Mouse (Mus musculus) MN1 (cell line): ENCODE measurements at regions not wholly inside any gene's neighbourhood (a gene's known extent, or its start where the extent isn't known, plus 50 kb on each side); places are given as distances from the start of the nearest gene placed in this dataset.

Experiments
- DNase-seq: peaks from one replicate; pipeline ENCODE4 v3.0.0-alpha.2; 2016; ENCODE audit warnings: low spot score

GRCm38 (mm10) chr13:115427091-115428033 lies 325.6 kb upstream of the Itga1 start:
- peak; percentile 11 for DNase-seq

GRCm38 (mm10) chr13:115425610-115426562 lies 324.1 kb upstream of the Itga1 start:
- DNase-seq, result no peak

- DNase-seq, result no peak
These were observed 322.0 kb upstream of the Itga1 start for GRCm38 (mm10) chr13:115423761-115424160.

GRCm38 (mm10) chr13:115421483-115421882 lies 319.7 kb upstream of the Itga1 start:
- DNase-seq, result peak; percentile 45

- DNase-seq, result no peak
These were observed 316.1 kb upstream of the Itga1 start for GRCm38 (mm10) chr13:115417829-115418228.

GRCm38 (mm10) chr13:115413721-115414531 lies 312.2 kb upstream of the Itga1 start:
- DNase-seq, result no peak

GRCm38 (mm10) chr13:115405916-115406315 lies 304.2 kb upstream of the Itga1 start:
- no peak for DNase-seq

- no peak for DNase-seq
These were observed 299.0 kb upstream of the Itga1 start for GRCm38 (mm10) chr13:115400706-115401215.

GRCm38 (mm10) chr13:115379682-115380081 lies 277.9 kb upstream of the Itga1 start:
- no peak for DNase-seq

GRCm38 (mm10) chr13:115376180-115376880 lies 274.6 kb upstream of the Itga1 start:
- DNase-seq, result no peak

- no peak for DNase-seq
These were observed 259.7 kb upstream of the Itga1 start for GRCm38 (mm10) chr13:115361457-115361856.

GRCm38 (mm10) chr13:115347022-115347398 lies 245.2 kb upstream of the Itga1 start:
- DNase-seq, result no peak

- no peak for DNase-seq
These were observed 244.6 kb upstream of the Itga1 start for GRCm38 (mm10) chr13:115346115-115347021.

GRCm38 (mm10) chr13:115329000-115329960 lies 227.5 kb upstream of the Itga1 start:
- no peak for DNase-seq

GRCm38 (mm10) chr13:115326294-115326693 lies 224.5 kb upstream of the Itga1 start:
- no peak for DNase-seq

GRCm38 (mm10) chr13:115316681-115317080 lies 214.9 kb upstream of the Itga1 start:
- DNase-seq, result no peak

GRCm38 (mm10) chr13:115308586-115308985 lies 206.8 kb upstream of the Itga1 start:
- no peak for DNase-seq

- peak; percentile 85 for DNase-seq
These were observed 185.6 kb upstream of the Itga1 start for GRCm38 (mm10) chr13:115287371-115287770.

- no peak for DNase-seq
These were observed 164.4 kb upstream of the Itga1 start for GRCm38 (mm10) chr13:115266164-115266563.
